Mouse (Mus musculus) kidney, adult 8-10 months (tissue): ENCODE results near the gene Slc7a5.

ENCODE experiments used
- DNase-seq, 2 experiments: peaks; one replicate each; pipeline ENCODE4 v3.0.0; 2022

Gene Slc7a5

DNA sequence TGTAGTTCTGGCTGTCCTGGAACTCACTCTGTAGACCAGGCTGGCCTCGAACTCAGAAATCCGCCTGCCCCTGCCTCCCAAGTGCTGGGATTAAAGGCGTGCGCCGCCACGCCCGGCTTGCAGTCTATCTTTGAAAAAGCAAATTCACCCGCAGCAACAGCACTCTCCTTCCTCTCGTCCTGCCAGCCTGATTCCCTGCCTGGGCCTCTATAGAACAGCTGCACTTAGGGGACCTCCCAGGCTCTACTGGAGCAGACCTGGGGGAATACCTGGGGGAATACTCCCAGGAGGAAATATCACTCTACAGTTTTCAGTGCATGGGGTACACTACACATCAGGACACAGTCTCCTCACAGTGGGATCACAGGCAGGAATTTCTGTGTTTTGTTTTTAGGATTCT is 58.2 kb downstream of the Slc7a5 start:
- DNase-seq = no peak

DNA sequence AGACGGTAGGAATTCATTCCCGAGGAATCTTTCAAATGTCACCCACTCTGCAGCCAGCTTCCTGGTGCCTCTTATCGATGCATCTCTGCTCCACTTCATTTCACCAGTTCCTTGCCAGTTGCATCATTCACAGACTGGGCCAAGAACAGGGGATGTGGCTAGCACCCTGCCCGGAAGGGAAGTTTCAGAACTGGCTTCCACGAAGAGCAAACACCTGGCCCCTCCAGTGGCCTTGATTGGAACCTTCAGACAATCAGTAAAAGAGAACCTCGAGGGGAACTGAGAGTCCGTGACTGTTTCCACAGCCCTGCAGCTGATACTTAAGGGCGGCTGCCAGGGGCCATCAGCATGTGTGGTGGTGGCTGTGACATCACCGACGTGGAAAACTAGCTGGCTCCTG is 59.0 kb downstream of the Slc7a5 start:
- DNase-seq = no peak

DNA sequence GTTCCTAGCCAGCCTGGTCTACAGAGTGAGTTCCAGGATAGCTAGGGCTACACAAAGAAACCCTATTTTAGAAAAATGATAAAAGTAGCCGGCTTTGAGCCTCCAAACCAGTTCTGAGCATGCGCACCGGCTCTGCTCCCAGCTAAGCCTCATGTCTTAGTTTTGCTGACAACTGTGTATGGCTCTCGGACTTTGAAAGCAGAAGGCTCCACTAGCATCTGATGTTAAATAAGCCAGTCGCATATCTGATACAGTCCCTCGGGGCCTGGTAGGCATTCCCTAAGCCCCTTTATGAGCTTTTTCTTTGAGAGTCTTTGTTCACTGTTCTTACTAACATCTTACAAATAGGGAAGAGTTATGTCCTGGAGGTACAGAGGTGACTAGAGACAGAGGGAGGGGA is 59.5 kb downstream of the Slc7a5 start:
- no peak for DNase-seq

- no peak for DNase-seq
Measured at GRCm38 (mm10) chr8:121847261-121847822, 60.2 kb downstream of the Slc7a5 start.

DNA sequence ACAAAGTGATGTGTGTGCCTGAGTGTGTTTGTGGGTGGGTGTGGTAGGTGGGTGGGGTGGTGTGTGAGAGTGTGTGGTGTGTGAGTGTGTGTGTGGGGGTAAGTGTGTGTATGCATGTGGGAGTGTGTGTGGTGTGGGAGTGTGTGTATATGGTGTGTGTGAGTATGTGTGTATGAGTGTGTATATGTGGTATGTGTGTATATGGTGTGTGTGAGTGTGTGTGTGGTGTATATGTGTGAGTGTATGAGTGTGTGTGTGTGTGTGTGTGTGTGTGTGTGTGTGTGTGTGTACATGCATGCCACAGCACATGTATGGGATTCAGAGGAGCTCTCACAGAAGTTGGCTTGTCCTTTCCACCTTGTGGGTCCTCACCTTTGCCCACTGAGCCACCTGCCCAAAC is 60.7 kb downstream of the Slc7a5 start:
- DNase-seq = no peak

DNA sequence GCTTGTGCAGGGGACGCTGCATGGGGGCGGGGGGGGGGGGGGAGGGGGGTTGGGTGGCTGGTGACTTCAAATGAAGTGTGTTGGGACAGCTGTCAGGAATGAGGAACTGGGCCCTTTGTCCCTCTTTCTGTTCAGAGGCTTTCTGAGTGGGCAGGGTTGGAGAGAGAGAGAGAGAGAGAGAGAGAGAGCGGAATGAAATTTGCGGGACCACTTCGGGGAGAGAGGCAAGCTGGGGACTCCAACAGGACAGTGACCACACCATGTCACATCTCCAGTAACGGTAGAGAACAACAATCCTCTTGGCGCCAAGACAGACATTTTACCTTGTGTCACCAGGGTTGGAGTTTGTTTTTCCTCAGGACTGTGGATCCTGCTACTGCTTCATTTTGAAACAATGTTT is 62.7 kb downstream of the Slc7a5 start:
- no peak for DNase-seq

GRCm38 (mm10) chr8:121843184-121843733 is 64.2 kb downstream of the Slc7a5 start:
- no peak for DNase-seq

DNA sequence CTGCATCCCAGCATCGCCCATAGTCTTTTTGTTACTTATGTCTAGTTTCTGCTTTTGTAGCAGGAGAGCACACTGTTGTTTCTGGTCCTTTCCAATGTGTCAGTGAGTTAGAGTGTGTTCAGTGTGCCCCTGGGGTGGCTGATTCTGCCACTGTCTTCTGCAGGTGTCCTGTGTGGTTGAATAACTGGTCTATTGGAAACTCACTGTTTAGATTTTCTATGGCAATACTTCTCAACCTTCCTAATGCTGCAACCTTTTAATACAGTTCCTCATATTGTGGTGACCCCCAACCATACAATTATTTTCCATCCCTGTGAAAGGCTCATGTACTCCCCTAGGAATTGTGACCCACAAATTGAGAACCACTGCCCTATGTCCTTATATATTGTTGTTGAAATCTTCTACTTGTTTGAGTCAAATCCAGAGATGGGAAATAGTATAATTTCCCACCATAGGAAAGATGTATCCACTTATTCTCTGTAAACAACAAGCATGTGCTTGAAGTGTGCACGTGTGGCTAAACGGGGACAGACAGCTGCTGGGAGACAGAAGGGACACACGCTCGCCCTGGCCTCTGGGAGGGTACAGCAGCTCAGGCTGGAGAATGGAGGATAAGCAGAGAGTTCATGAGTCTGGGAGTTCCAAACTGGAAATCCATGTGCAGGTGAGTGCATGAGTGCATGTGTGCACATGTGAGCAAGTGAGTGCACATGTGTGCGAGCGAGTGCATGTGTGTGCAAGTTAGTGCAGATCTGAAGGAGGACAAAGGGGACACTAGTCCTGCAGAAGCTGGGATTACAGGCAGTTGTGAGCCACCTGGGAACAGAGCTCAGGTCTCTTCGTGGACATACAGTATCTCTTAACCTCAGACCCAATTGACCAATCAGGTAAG is 65.2 kb downstream of the Slc7a5 start:
- DNase-seq = no peak

GRCm38 (mm10) chr8:121841242-121841641 is 66.3 kb downstream of the Slc7a5 start:
- DNase-seq = peak; percentile 28 to 54

DNA sequence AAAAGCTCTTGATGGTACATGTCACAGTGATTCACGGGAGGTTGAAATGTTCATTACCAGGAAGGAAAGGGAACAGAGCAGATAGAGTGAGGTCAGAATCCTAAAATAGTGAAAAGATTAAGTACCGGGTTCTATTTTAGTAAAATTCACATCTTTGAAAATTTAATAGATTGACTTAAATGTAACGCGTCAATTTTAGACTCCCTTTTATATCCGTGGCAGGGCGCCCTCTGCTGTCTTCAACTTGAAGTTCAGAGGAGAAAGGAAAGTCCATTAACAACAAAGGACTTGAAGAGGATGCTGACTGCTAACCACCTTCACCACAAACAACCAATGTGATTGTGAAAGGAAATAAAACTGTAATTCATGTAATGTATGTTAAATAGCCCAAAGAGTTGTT is 75.0 kb downstream of the Slc7a5 start:
- peak; percentile 47 to 81 for DNase-seq

GRCm38 (mm10) chr8:121832061-121832460 is 75.4 kb downstream of the Slc7a5 start:
- DNase-seq = no peak
